In genomic region chr10:25200691-25201090, GRCm38 (mm10) we compare ENCODE assay signal across 8 mouse cellular contexts.
DNase-seq lines count a peak whose midpoint lies in the region; ATAC-seq lines count a peak whose summit lies in the region.

No protein-coding gene starts in this region.

- DNase-seq in heart, adult 9 months (ENCODE audit: low spot score in 2 of 2), result no peak
- DNase-seq in midbrain, embryonic 11.5 days (ENCODE audit: low spot score, missing footprints), result no peak
- no peak for DNase-seq in kidney, postnatal 25 days

- H3K4me3 ChIP-seq in heart, embryonic 13.5 days, result no peak overlapping the region
- H3K4me3 ChIP-seq in midbrain, embryonic 13.5 days (replicated peaks), result no peak overlapping the region
- no peak overlapping the region for H3K4me3 ChIP-seq in midbrain, embryonic 11.5 days (ENCODE audit: low read depth, low read length)
- peak overlapping the region; percentile 58 for H3K4me3 ChIP-seq in intestine, embryonic 16.5 days (ENCODE audit: low read length)
- H3K4me3 ChIP-seq in stomach, embryonic 16.5 days (replicated peaks; ENCODE audit: low read length), result no peak overlapping the region; the same call in 1 of the 2 replicates

- 86% methylated on average over 7 of the region's 7 CpGs for WGBS in heart, embryonic 13.5 days
- 82% methylated on average over 7 of the region's 7 CpGs for WGBS in midbrain, embryonic 13.5 days
- 88% methylated on average over 7 of the region's 7 CpGs for WGBS in midbrain, embryonic 11.5 days
- 70% methylated on average over 7 of the region's 7 CpGs for WGBS in intestine, embryonic 16.5 days
- 73% methylated on average over 7 of the region's 7 CpGs for WGBS in stomach, embryonic 16.5 days

- H3K9me3 ChIP-seq in heart, embryonic 13.5 days, result no peaks in the 10 kb centered on the region
- H3K9me3 ChIP-seq in midbrain, embryonic 13.5 days, result no peaks in the 10 kb centered on the region
- no peaks in the 10 kb centered on the region for H3K9me3 ChIP-seq in midbrain, embryonic 11.5 days (ENCODE audit: control insufficient read depth, low read length)
- no peaks in the 10 kb centered on the region for H3K9me3 ChIP-seq in intestine, embryonic 16.5 days (ENCODE audit: control insufficient read depth, low read length)
- H3K9me3 ChIP-seq in stomach, embryonic 16.5 days (replicated peaks; ENCODE audit: control insufficient read depth, low read length), result no peaks in the 10 kb centered on the region

- no peak for ATAC-seq in heart, embryonic 13.5 days (ENCODE audit: extremely low read depth, insufficient number of reproducible peaks, low FRiP score, low TSS enrichment)
- ATAC-seq in midbrain, embryonic 13.5 days, result no peak
- ATAC-seq in midbrain, embryonic 11.5 days (ENCODE audit: low FRiP score), result no peak
- no peak for ATAC-seq in intestine, embryonic 16.5 days
- no peak for ATAC-seq in stomach, embryonic 16.5 days (ENCODE audit: insufficient read depth, low FRiP score)
- ATAC-seq in frontal cortex, adult (ENCODE audit: low TSS enrichment), result no peak

- no peaks in the 10 kb centered on the region for H3K36me3 ChIP-seq in heart, embryonic 13.5 days
- no peaks in the 10 kb centered on the region for H3K36me3 ChIP-seq in midbrain, embryonic 13.5 days
- H3K36me3 ChIP-seq in midbrain, embryonic 11.5 days (ENCODE audit: control insufficient read depth, insufficient read depth, low read length), result no peaks in the 10 kb centered on the region
- no peaks in the 10 kb centered on the region for H3K36me3 ChIP-seq in intestine, embryonic 16.5 days (ENCODE audit: control insufficient read depth, insufficient read depth, low read length)
- no peaks in the 10 kb centered on the region for H3K36me3 ChIP-seq in stomach, embryonic 16.5 days (ENCODE audit: control insufficient read depth, insufficient read depth, low read length)

- H3K27me3 ChIP-seq in heart, embryonic 13.5 days (replicated peaks), result no peaks in the 10 kb centered on the region
- H3K27me3 ChIP-seq in midbrain, embryonic 13.5 days, result no peaks in the 10 kb centered on the region
- H3K27me3 ChIP-seq in midbrain, embryonic 11.5 days (ENCODE audit: control insufficient read depth, insufficient read depth, low read length), result no peaks in the 10 kb centered on the region
- H3K27me3 ChIP-seq in intestine, embryonic 16.5 days (replicated peaks; ENCODE audit: control insufficient read depth, insufficient read depth, low read length), result no peaks in the 10 kb centered on the region
- H3K27me3 ChIP-seq in stomach, embryonic 16.5 days (ENCODE audit: control insufficient read depth, insufficient read depth, low read length), result no peaks in the 10 kb centered on the region

- no peak overlapping the region for H3K27ac ChIP-seq in heart, embryonic 13.5 days (replicated peaks)
- H3K27ac ChIP-seq in midbrain, embryonic 13.5 days, result no peak overlapping the region
- no peak overlapping the region for H3K27ac ChIP-seq in midbrain, embryonic 11.5 days (ENCODE audit: low read depth, low read length)
- peak overlapping the region; percentile 61; the same call in 1 of the 2 replicates for H3K27ac ChIP-seq in intestine, embryonic 16.5 days (ENCODE audit: low read length)
- H3K27ac ChIP-seq in stomach, embryonic 16.5 days (ENCODE audit: low read length), result no peak overlapping the region

- H3K9ac ChIP-seq in heart, embryonic 13.5 days, result no peak overlapping the region
- no peak overlapping the region for H3K9ac ChIP-seq in midbrain, embryonic 13.5 days (replicated peaks)
- no peak overlapping the region for H3K9ac ChIP-seq in midbrain, embryonic 11.5 days (ENCODE audit: low read length)
- H3K9ac ChIP-seq in intestine, embryonic 16.5 days (ENCODE audit: low read depth, low read length), result peak overlapping the region; percentile 0; the same call in 1 of the 2 replicates
- no peak overlapping the region for H3K9ac ChIP-seq in stomach, embryonic 16.5 days (ENCODE audit: low read length)

- H3K4me1 ChIP-seq in heart, embryonic 13.5 days, result peaks cover 38% of the 10 kb centered on the region
- H3K4me1 ChIP-seq in midbrain, embryonic 13.5 days (replicated peaks), result peaks cover 7% of the 10 kb centered on the region; the same call in 1 of the 2 replicates
- H3K4me1 ChIP-seq in midbrain, embryonic 11.5 days (ENCODE audit: control insufficient read depth, insufficient read depth, low read length), result no peaks in the 10 kb centered on the region
- H3K4me1 ChIP-seq in intestine, embryonic 16.5 days (ENCODE audit: control insufficient read depth, insufficient read depth, low read length), result peaks cover 15% of the 10 kb centered on the region
- H3K4me1 ChIP-seq in stomach, embryonic 16.5 days (ENCODE audit: control insufficient read depth, insufficient read depth, low read length), result peaks cover 4% of the 10 kb centered on the region; the same call in 1 of the 2 replicates

- peak overlapping the region; percentile 72 for H3K4me2 ChIP-seq in heart, embryonic 13.5 days
- H3K4me2 ChIP-seq in midbrain, embryonic 13.5 days (replicated peaks), result peak overlapping the region; percentile 63
- no peak overlapping the region for H3K4me2 ChIP-seq in midbrain, embryonic 11.5 days
- H3K4me2 ChIP-seq in intestine, embryonic 16.5 days (ENCODE audit: low read depth, low read length), result peak overlapping the region; percentile 59
- H3K4me2 ChIP-seq in stomach, embryonic 16.5 days (ENCODE audit: low read depth, low read length), result peak overlapping the region; percentile 86
